Comparison of ENCODE assay signal across 8 mouse cellular contexts in genomic region chr5:92602691-92603690, GRCm38 (mm10). TPM values are rescaled to one million over a fixed set of nuclear protein-coding genes. Genes with fewer than 3 reads are reported as not detected.
DNase-seq lines count a peak whose midpoint lies in the region; ATAC-seq and TF ChIP-seq lines count a peak whose summit lies in the region.

Gene Stbd1, plus strand, starts transcription at chr5:92603041.

- peak; percentile 31 to 62 for DNase-seq in cerebellum, postnatal 25 days
- no peak for DNase-seq in cerebellum, adult 11 months
- peak; percentile 95 for DNase-seq in heart, adult 11 months

- H3K4me3 ChIP-seq in cortical plate, adult 2 months (ENCODE audit: insufficient read depth, low read length), result peak within 1 kb of the TSS; percentile 24
- peak within 1 kb of the TSS; percentile 65 for H3K4me3 ChIP-seq in intestine, postnatal 0 days (ENCODE audit: low read depth, low read length)
- H3K4me3 ChIP-seq in liver, embryonic 16.5 days (ENCODE audit: low read depth, low read length), result peak within 1 kb of the TSS; percentile 67
- peak within 1 kb of the TSS; percentile 58 for H3K4me3 ChIP-seq in neural tube, embryonic 12.5 days
- peak within 1 kb of the TSS; percentile 78 for H3K4me3 ChIP-seq in testis, adult 2 months (ENCODE audit: control insufficient read depth, low read depth, low read length)

- H3K9ac ChIP-seq in intestine, postnatal 0 days (ENCODE audit: low read depth, low read length), result peak within 1 kb of the TSS; percentile 37
- peak within 1 kb of the TSS; percentile 70 for H3K9ac ChIP-seq in liver, embryonic 16.5 days (ENCODE audit: low read depth, low read length)
- H3K9ac ChIP-seq in neural tube, embryonic 12.5 days, result peak within 1 kb of the TSS; percentile 60

- H3K4me1 ChIP-seq in cortical plate, adult 2 months (ENCODE audit: control insufficient read depth, insufficient read depth, low read length), result no peaks in the 10 kb centered on the region
- no peaks in the 10 kb centered on the region for H3K4me1 ChIP-seq in intestine, postnatal 0 days (replicated peaks; ENCODE audit: control insufficient read depth, insufficient read depth, low read length)
- H3K4me1 ChIP-seq in liver, embryonic 16.5 days (ENCODE audit: control insufficient read depth, low read depth, low read length), result no peaks in the 10 kb centered on the region; the same call in 1 of the 2 replicates
- H3K4me1 ChIP-seq in neural tube, embryonic 12.5 days, result peaks cover 3% of the 10 kb centered on the region; the same call in 1 of the 2 replicates
- H3K4me1 ChIP-seq in testis, adult 2 months (ENCODE audit: control insufficient read depth, insufficient read depth, low read length), result peaks cover 10% of the 10 kb centered on the region

- peak within 1 kb of the TSS; percentile 98 for H3K4me2 ChIP-seq in intestine, postnatal 0 days (replicated peaks; ENCODE audit: low read depth)
- H3K4me2 ChIP-seq in liver, embryonic 16.5 days (ENCODE audit: low read depth, low read length), result peak within 1 kb of the TSS; percentile 61
- peak within 1 kb of the TSS; percentile 96 for H3K4me2 ChIP-seq in neural tube, embryonic 12.5 days (replicated peaks)

- TF ChIP-seq CTCF in cortical plate, adult 2 months (IDR thresholded peaks at IDR 0.05; ENCODE audit: extremely low read depth, insufficient read depth, low read length), result no peak
- TF ChIP-seq CTCF in intestine, postnatal 0 days (IDR thresholded peaks at IDR 0.05; ENCODE audit: low read depth), result no peak; the same call in 1 of the 2 replicates
- TF ChIP-seq CTCF in testis, adult 2 months (IDR thresholded peaks at IDR 0.05; ENCODE audit: control insufficient read depth, insufficient read depth, insufficient replicate concordance, low read depth, low read length), result no peak

- H3K36me3 ChIP-seq in intestine, postnatal 0 days (ENCODE audit: control insufficient read depth, insufficient read depth), result no peaks in the 10 kb centered on the region
- H3K36me3 ChIP-seq in liver, embryonic 16.5 days (ENCODE audit: control insufficient read depth, insufficient read depth), result no peaks in the 10 kb centered on the region
- no peaks in the 10 kb centered on the region for H3K36me3 ChIP-seq in neural tube, embryonic 12.5 days
- H3K36me3 ChIP-seq in testis, adult 2 months (ENCODE audit: control insufficient read depth, insufficient read depth, low read length), result no peaks in the 10 kb centered on the region

- no peaks in the 10 kb centered on the region for H3K9me3 ChIP-seq in intestine, postnatal 0 days (ENCODE audit: control insufficient read depth)
- no peaks in the 10 kb centered on the region for H3K9me3 ChIP-seq in liver, embryonic 16.5 days (replicated peaks; ENCODE audit: control insufficient read depth, low read length)
- no peaks in the 10 kb centered on the region for H3K9me3 ChIP-seq in neural tube, embryonic 12.5 days

- TF ChIP-seq POLR2A in cortical plate, adult 2 months (IDR thresholded peaks at IDR 0.05; ENCODE audit: extremely low read depth, insufficient read depth, low read length), result no peak
- TF ChIP-seq POLR2A in testis, adult 2 months (IDR thresholded peaks at IDR 0.05; ENCODE audit: control insufficient read depth, low read depth, low read length), result no peak

- WGBS in intestine, postnatal 0 days, result 1% methylated on average over 67 of the region's 69 CpGs
- 1% methylated on average over 62 of the region's 69 CpGs for WGBS in liver, embryonic 16.5 days (ENCODE audit: insufficient replicate concordance)
- WGBS in neural tube, embryonic 12.5 days, result under 1% methylated on average over 69 of the region's 69 CpGs

- ATAC-seq in intestine, postnatal 0 days, result peak; percentile 61; the same call in 1 of the 2 replicates
- peak; percentile 79 for ATAC-seq in liver, embryonic 16.5 days (ENCODE audit: low read depth)
- peak; percentile 95 for ATAC-seq in neural tube, embryonic 12.5 days (ENCODE audit: low FRiP score, low read depth)

- H3K27ac ChIP-seq in cortical plate, adult 2 months (ENCODE audit: insufficient read depth, low read length), result no peak within 1 kb of the TSS
- H3K27ac ChIP-seq in intestine, postnatal 0 days (ENCODE audit: low read depth, low read length), result no peak within 1 kb of the TSS
- peak within 1 kb of the TSS; percentile 48 for H3K27ac ChIP-seq in liver, embryonic 16.5 days (ENCODE audit: low read length)
- H3K27ac ChIP-seq in neural tube, embryonic 12.5 days, result no peak within 1 kb of the TSS
- no peak within 1 kb of the TSS; the same call in 1 of the 2 replicates for H3K27ac ChIP-seq in testis, adult 2 months (ENCODE audit: control insufficient read depth, insufficient read depth, low read depth, low read length)

- 0 out of 2 replicates have a peak, but pooled peaks cover 9% of the 10 kb centered on the region for H3K27me3 ChIP-seq in intestine, postnatal 0 days (replicated peaks; ENCODE audit: control insufficient read depth, insufficient read depth, low read length)
- peaks cover 17% of the 10 kb centered on the region for H3K27me3 ChIP-seq in liver, embryonic 16.5 days (ENCODE audit: control insufficient read depth, insufficient read depth, low read depth, low read length)
- H3K27me3 ChIP-seq in neural tube, embryonic 12.5 days (replicated peaks), result no peaks in the 10 kb centered on the region
- H3K27me3 ChIP-seq in testis, adult 2 months (ENCODE audit: control insufficient read depth, insufficient read depth, low read length), result no peaks in the 10 kb centered on the region

RNA-seq across cellular contexts. Expression of gene Stbd1, which starts in this region (rescaled TPM):
- 0.96 and 1.1 TPM in 2 replicates for polyA plus RNA-seq in cortical plate, adult 2 months (2012; rRNA removed)
- 13.7 and 14.1 TPM in 2 replicates for polyA plus RNA-seq in intestine, postnatal 0 days (2015; fragmentation: Nextera tagmentation; extraction: Ambion mirVana)
- 51.0 and 58.8 TPM in 2 replicates for polyA plus RNA-seq in liver, embryonic 16.5 days (2015; fragmentation: Nextera tagmentation; extraction: Ambion mirVana)
- polyA plus RNA-seq in neural tube, embryonic 12.5 days (2016; fragmentation: Nextera tagmentation; extraction: Ambion mirVana), result 7.2 and 9.2 TPM in 2 replicates
- 1.3 and 1.9 TPM in 2 replicates for polyA plus RNA-seq in testis, adult 2 months (2012; rRNA removed)

Comparison
In these comparisons a context has a peak if more than half of its experiments do, and no peak if none do; other contexts are left out.
1. H3K4me3 ChIP-seq: peak in every context shown above with its lines; median percentile 78 in testis, adult 2 months; 67 in liver, embryonic 16.5 days; 65 in intestine, postnatal 0 days; 58 in neural tube, embryonic 12.5 days; 24 in cortical plate, adult 2 months.